Mouse (Mus musculus) T-helper 2 cell (primary cell): ENCODE results near the gene Bmp2k.

Experiments
- in situ Hi-C: fragments of 300-600 bp; cut with MboI, MseI; formaldehyde crosslinking; loops from one replicate; pipeline ENCODE4 v1.15.1; 2025; ENCODE audit warnings: high pct_unique_total_duplicates

Gene Bmp2k

GRCm38 (mm10) chr5:97048905-97049304 lies 51.4 kb downstream of the Bmp2k start:
- in situ Hi-C loops: loop anchor here (10.0 kb wide), 1 partner anchor 544 kb away; no protein-coding TSS in a partner anchor

- in situ Hi-C loops: no loop called here
Observed at GRCm38 (mm10) chr5:97054166-97054565, 56.7 kb downstream of the Bmp2k start.

GRCm38 (mm10) chr5:97054801-97055200 lies 57.3 kb downstream of the Bmp2k start:
- in situ Hi-C loops: loop anchor here (5.0 kb wide), 1 partner anchor 188 kb away; no protein-coding TSS in a partner anchor

GRCm38 (mm10) chr5:97055511-97056068 lies 58.1 kb downstream of the Bmp2k start:
- in situ Hi-C loops: loop anchor here (5.0 kb wide), 1 partner anchor 188 kb away; no protein-coding TSS in a partner anchor

- in situ Hi-C loops: loop anchor here (5.0 kb wide), 1 partner anchor 189 kb away; no protein-coding TSS in a partner anchor
Observed at GRCm38 (mm10) chr5:97056359-97056758, 58.9 kb downstream of the Bmp2k start.

- in situ Hi-C loops: loop anchor here (5.0 kb wide), 1 partner anchor 190 kb away; no protein-coding TSS in a partner anchor
Observed at GRCm38 (mm10) chr5:97056791-97057450, 59.4 kb downstream of the Bmp2k start.

GRCm38 (mm10) chr5:97060864-97061263 lies 63.4 kb downstream of the Bmp2k start:
- in situ Hi-C loops: no loop called here

GRCm38 (mm10) chr5:97062041-97062440 lies 64.6 kb downstream of the Bmp2k start:
- in situ Hi-C loops: no loop called here

GRCm38 (mm10) chr5:97065746-97066145 lies 68.3 kb downstream of the Bmp2k start:
- in situ Hi-C loops: no loop called here

GRCm38 (mm10) chr5:97075476-97076151 lies 78.1 kb downstream of the Bmp2k start:
- in situ Hi-C loops: no loop called here

- in situ Hi-C loops: no loop called here
Observed at GRCm38 (mm10) chr5:97076167-97076566, 78.7 kb downstream of the Bmp2k start.

- in situ Hi-C loops: no loop called here
Observed at GRCm38 (mm10) chr5:97077676-97078075, 80.2 kb downstream of the Bmp2k start.

- in situ Hi-C loops: no loop called here
Observed at GRCm38 (mm10) chr5:97078641-97079040, 81.2 kb downstream of the Bmp2k start.

GRCm38 (mm10) chr5:97081481-97081880 lies 84.0 kb downstream of the Bmp2k start:
- in situ Hi-C loops: no loop called here

GRCm38 (mm10) chr5:97083701-97084100 lies 86.2 kb downstream of the Bmp2k start:
- in situ Hi-C loops: no loop called here

- in situ Hi-C loops: no loop called here
Observed at GRCm38 (mm10) chr5:97084541-97084940, 87.1 kb downstream of the Bmp2k start.

GRCm38 (mm10) chr5:97085071-97085470 lies 87.6 kb downstream of the Bmp2k start:
- in situ Hi-C loops: no loop called here

GRCm38 (mm10) chr5:97087030-97087630 lies 89.6 kb downstream of the Bmp2k start:
- in situ Hi-C loops: no loop called here

GRCm38 (mm10) chr5:97087746-97088145 lies 90.3 kb downstream of the Bmp2k start:
- in situ Hi-C loops: no loop called here

GRCm38 (mm10) chr5:97088231-97088630 lies 90.7 kb downstream of the Bmp2k start:
- in situ Hi-C loops: no loop called here

- in situ Hi-C loops: no loop called here
Observed at GRCm38 (mm10) chr5:97089426-97089825, 91.9 kb downstream of the Bmp2k start.
